Mouse (Mus musculus): ENCODE measurements around the gene Vmn2r115.
"Not testable (repeated sequence)": the region's sequence is repeated elsewhere in the genome, so short reads cannot be mapped to it uniquely, and the experiment has no call there.

The Vmn2r115 gene

DNA sequence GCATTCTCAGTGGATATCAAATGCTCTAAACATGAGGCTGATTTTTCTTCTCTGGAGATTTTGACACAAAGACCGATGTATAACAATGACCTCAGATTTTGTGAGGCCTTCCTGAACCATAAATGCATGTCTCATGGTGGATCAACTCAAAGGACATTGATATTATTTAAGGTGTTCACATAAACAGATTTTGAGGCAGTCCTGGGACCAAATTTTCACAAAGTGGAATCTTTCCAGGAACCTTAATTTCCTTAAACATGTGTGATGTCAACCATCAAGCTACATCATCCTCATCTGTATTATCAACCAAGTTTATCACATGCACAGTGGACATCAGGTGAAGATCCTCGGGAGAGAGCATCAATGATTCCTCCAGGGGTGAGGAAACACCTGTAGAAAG is at the start of gene Vmn2r115:
TSS of gene Vmn2r115 (plus strand) at position 301 of the 400 bp plus-strand sequence.
- not testable (repeated sequence) for DNase-seq (ENCODE audit: low spot score)

DNA sequence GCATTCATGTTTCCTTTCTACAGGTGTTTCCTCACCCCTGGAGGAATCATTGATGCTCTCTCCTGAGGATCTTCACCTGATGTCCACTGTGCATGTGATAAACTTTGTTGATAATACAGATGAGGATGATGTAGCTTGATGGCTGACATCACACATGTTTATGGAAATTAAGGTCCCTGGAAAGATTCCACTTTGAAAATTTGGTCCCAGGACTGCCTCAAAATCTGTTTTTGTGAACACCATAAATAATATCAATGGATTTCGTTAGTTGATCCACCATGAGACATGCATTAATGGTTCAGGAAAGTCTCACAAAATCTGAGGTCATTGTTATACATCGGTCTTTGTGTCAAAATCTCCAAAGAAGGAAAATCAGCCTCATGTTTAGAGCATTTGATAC is 31.1 kb upstream of the Vmn2r115 start, which contains the start of gene Vmn2r114:
TSS of gene Vmn2r114 (minus strand) at position 101 of the 400 bp plus-strand sequence.
- DNase-seq (ENCODE audit: low spot score), result not testable (repeated sequence)

DNA sequence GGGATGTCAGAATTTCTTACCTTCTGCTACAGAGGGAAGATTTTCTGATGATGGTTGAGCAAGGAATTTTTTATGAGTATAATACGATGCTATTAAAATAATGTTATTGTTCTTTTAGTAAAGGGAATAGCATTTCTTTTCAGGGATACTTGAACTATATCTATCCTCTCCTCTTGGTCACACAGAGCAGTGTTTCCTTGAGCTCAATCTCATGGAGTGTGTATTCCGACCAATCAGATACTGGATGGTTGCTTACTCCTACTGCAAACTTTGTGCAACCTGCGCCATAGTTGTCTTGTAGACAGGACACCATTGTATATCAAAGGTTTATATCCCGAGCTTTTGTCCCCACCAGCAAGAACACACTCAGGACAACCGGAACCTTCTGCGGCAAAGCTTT is 12.9 kb upstream of the Vmn2r115 start:
- no peak for DNase-seq (ENCODE audit: low spot score)

DNA sequence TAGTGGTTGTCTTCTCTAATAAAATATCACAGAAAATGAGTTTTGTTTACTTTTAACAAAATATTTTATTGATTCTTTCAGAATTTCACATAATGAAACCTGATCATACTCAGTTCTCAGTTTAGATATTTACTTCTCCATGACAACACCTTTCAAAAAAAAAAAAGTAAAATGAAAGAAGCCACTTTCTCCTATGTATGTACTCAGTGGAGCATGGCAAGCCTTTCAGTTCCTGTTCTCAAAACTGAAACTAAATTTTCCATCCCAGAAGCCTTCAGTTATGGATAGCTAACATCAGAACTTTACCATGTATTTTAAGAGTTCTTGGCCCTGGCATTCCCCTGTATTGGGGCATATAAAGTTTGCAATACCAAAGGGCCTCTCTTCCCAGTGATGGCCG is 8.1 kb downstream of the Vmn2r115 start:
- no peak for DNase-seq (ENCODE audit: low spot score)

DNA sequence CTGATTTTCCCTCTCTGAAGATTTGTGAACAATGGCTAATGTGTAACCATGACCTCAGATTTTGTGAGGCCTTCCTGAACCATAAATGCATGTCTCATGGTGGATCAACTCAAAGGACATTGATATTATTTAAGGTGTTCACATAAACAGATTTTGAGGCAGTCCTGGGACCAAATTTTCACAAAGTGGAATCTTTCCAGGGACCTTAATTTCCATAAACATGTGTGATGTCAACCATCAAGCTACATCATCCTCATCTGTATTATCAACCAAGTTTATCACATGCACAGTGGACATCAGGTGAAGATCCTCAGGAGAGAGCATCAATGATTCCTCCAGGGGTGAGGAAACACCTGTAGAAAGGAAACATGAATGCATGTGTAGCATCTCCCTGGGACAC is 40.8 kb downstream of the Vmn2r115 start, which contains the start of gene Vmn2r116:
TSS of gene Vmn2r116 (plus strand) at position 301 of the 400 bp plus-strand sequence.
- DNase-seq (ENCODE audit: low spot score), result not testable (repeated sequence)
